Mouse (Mus musculus): Measurements from ENCODE around the gene Vps35l. TPM values are rescaled to one million over a fixed set of nuclear protein-coding genes. Genes with fewer than 3 reads are reported as not detected.

The Vps35l gene
- polyA plus RNA-seq, 1 experiment: 120 TPM

GRCm38 (mm10) chr7:118889046-118889680, 149.1 kb downstream of the Vps35l start:
- Histone ChIP-seq H3K27ac (ENCODE audit: insufficient read depth, low read depth, low read length) (no peak overlapping the region), H3K4me1 (ENCODE audit: control insufficient read depth, insufficient read depth, low read length) (peaks cover 7% of the 10 kb centered on the region; the same call in 1 of the 2 replicates), H3K4me3 (ENCODE audit: insufficient read depth, low read length) (no peak overlapping the region)
- TF ChIP-seq CTCF (IDR thresholded peaks at IDR 0.05; ENCODE audit: low read depth, low read length) (no peak), POLR2A (IDR thresholded peaks at IDR 0.05; ENCODE audit: borderline replicate concordance, low read depth, low read length) (no peak)

Other genes with a start within 250 kb of the Vps35l start
- gene Itpripl2, start 248.3 kb upstream of the Vps35l start, polyA plus RNA-seq (2012; ENCODE audit: insufficient read depth, insufficient read length, missing spikeins): 50.9 and 59.0 TPM in 2 replicates
- gene Coq7, start 206.9 kb upstream of the Vps35l start, polyA plus RNA-seq (2012; ENCODE audit: insufficient read depth, insufficient read length, missing spikeins): 13.6 and 15.8 TPM in 2 replicates
- gene Tmc7, start 155.5 kb upstream of the Vps35l start, polyA plus RNA-seq (2012; ENCODE audit: insufficient read depth, insufficient read length, missing spikeins): not detected in 2 replicates
- gene Tmc5, start 142.9 kb upstream of the Vps35l start, polyA plus RNA-seq (2012; ENCODE audit: insufficient read depth, insufficient read length, missing spikeins): not detected in 2 replicates
- gene Gde1, start 34.4 kb upstream of the Vps35l start, polyA plus RNA-seq (2012; ENCODE audit: insufficient read depth, insufficient read length, missing spikeins): 33.9 and 37.4 TPM in 2 replicates
- gene Ccp110, start 27.7 kb upstream of the Vps35l start, polyA plus RNA-seq (2012; ENCODE audit: insufficient read depth, insufficient read length, missing spikeins): 6.1 and 7.0 TPM in 2 replicates
- not detected in 2 replicates for gene Iqck, start 115.5 kb downstream of the Vps35l start, polyA plus RNA-seq (2012; ENCODE audit: insufficient read depth, insufficient read length, missing spikeins)
- 14.2 and 19.2 TPM in 2 replicates for gene Knop1, start 116.0 kb downstream of the Vps35l start, polyA plus RNA-seq (2012; ENCODE audit: insufficient read depth, insufficient read length, missing spikeins)